Mouse (Mus musculus): ENCODE data around the gene Megf8.
"Not testable (repeated sequence)": the region's sequence is repeated elsewhere in the genome, so short reads cannot be mapped to it uniquely, and the experiment has no call there.

DNA sequence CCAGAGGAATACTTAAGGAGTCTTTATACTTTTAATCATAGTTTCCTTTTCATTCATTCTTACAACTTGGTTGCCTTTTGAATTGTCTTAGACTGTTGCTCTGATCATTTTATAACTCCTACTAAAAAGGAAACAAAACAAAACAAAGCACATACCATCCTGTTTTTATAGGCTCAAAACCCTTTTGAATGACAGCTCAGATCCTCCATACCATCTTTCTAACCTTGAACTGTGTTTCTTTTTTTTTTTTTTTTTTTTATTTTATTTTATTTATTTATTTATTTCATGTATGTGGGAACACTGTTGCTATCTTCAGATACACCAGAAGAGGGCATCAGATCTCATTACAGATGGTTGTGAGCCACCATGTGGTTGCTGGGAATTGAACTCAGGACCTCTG lies 82.1 kb downstream of the Megf8 start:
- not testable (repeated sequence) for TF ChIP-seq CTCF (IDR thresholded peaks at IDR 0.05; ENCODE audit: low read depth, low read length); POLR2A (IDR thresholded peaks at IDR 0.05; ENCODE audit: extremely low read depth, insufficient read depth, low read length)
